Mouse (Mus musculus) olfactory bulb, adult 2 months (tissue): ENCODE results near the gene Dscaml1.

Source experiments
- CTCF ChIP-seq: fragments of 200-500 bp; IDR thresholded peaks from 2 replicates; pipeline ENCODE4 v1.5.1; 2012; ENCODE audit warnings: low read depth, mild to moderate bottlenecking, low read length, moderate library complexity; ENCODE audit not compliant: insufficient read depth
- POLR2A ChIP-seq: fragments of 200-500 bp; IDR thresholded peaks from 2 replicates; pipeline ENCODE4 v1.6.1; 2012; ENCODE audit warnings: mild to moderate bottlenecking, low read depth, low read length, moderate library complexity; ENCODE audit not compliant: insufficient read depth

DNA sequence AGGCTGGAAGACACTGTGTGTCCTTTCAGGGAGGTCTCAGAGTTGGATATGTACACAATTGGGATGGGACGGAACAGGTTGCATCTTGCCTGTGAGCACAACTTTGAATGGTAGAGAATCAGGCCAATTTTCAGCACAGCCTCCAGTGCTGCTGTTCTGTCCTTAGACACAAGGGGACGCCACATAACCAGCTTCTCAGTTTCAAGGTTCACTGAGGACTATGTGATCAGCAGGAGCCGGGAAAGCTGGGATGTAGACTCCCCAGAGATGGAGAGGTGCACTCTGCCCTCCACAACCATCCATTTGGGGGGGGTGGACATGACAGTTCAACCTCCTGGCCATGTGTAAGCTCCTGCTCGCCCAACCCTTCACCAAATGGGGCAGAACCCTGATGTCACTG lies 10.5 kb upstream of the Dscaml1 start:
- TF ChIP-seq CTCF (peak; percentile 37), POLR2A (no peak)
